Mouse (Mus musculus) ES-E14 (cell line): ENCODE results near the gene Bach2.

ENCODE experiments used
- CHD2 ChIP-seq: IDR thresholded peaks from 2 replicates; pipeline ENCODE4 v1.6.1; 2014; ENCODE audit warnings: mild to moderate bottlenecking, low read depth, low read length, inconsistent platforms
- HCFC1 ChIP-seq: IDR thresholded peaks from 2 replicates; pipeline ENCODE4 v1.6.1; 2012; ENCODE audit warnings: low read length, inconsistent platforms, borderline replicate concordance; ENCODE audit not compliant: insufficient read depth
- MAFK ChIP-seq: IDR thresholded peaks from 2 replicates; pipeline ENCODE4 v1.6.1; 2014; ENCODE audit warnings: mild to moderate bottlenecking, low read depth, low read length, inconsistent platforms; ENCODE audit not compliant: insufficient read depth
- ZC3H11A ChIP-seq: IDR thresholded peaks from 2 replicates; pipeline ENCODE4 v1.6.1; 2012; ENCODE audit warnings: low read depth, mild to moderate bottlenecking, inconsistent platforms, low read length, borderline replicate concordance
- ZNF384 ChIP-seq: IDR thresholded peaks from 2 replicates; pipeline ENCODE4 v1.6.1; 2012; ENCODE audit warnings: low read depth, low read length, inconsistent platforms

DNA sequence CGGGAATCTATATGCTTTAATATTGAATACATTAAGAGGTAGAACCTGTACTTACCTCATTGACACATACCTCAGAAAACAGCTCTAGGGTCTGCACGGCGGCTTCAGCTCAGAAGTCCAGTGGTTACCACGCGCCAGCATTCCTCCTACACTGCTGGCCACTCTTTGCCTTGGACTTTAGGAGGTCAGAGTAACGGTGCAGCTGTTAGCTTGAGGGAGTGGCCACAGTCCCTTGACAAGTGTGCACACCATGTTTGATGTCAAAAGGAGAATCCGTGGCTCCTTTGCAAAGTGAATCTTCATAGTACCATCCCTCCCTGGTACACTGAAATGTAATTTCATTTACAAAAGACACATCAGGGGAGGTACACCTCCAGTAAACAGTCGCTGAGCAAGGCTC lies 179.3 kb downstream of the Bach2 start:
- no peak for TF ChIP-seq MAFK
- no peak for TF ChIP-seq CHD2
- no peak for TF ChIP-seq ZC3H11A
- no peak for TF ChIP-seq ZNF384
- TF ChIP-seq HCFC1, result no peak
